Mouse (Mus musculus) liver, embryonic 13.5 days (tissue): ENCODE measurements around the gene Otog. TPM values are rescaled to one million over a fixed set of nuclear protein-coding genes. Genes with fewer than 3 reads are reported as not detected.

ENCODE experiments used
- polyA plus RNA-seq: library from polyadenylated mRNA; unstranded; fragments of >200 nt; fragmentation: Nextera tagmentation; extraction: Ambion mirVana; gene quantifications from 2 replicates; pipeline ENCODE4 v1.2.1, GENCODE M21; 2015

Gene Otog
- polyA plus RNA-seq, 1 experiment from 2014 or later = not detected

Other genes starting within 250 kb of the Otog start
- gene Abcc6, start 210.7 kb upstream of the Otog start, polyA plus RNA-seq = 4.5 and 4.8 TPM in 2 replicates
- 30.8 and 34.2 TPM in 2 replicates for gene Nomo1, start 207.3 kb upstream of the Otog start, polyA plus RNA-seq
- gene Kcnj11, start 140.2 kb upstream of the Otog start, polyA plus RNA-seq = 0.13 TPM in 1 of 2 replicates, not detected in the other
- gene Abcc8, start 61.0 kb upstream of the Otog start, polyA plus RNA-seq = 0.22 and 0.24 TPM in 2 replicates
- gene Ush1c, start 2.5 kb upstream of the Otog start, polyA plus RNA-seq = 0.10 TPM in 1 of 2 replicates, not detected in the other
- gene Myod1, start 135.5 kb downstream of the Otog start, polyA plus RNA-seq = 0.79 and 1.2 TPM in 2 replicates
- 0.14 TPM in 1 of 2 replicates, not detected in the other for gene Kcnc1, start 155.5 kb downstream of the Otog start, polyA plus RNA-seq